Mouse (Mus musculus): ENCODE data around the gene Nlgn1. TPM values are rescaled to one million over a fixed set of nuclear protein-coding genes. Genes with fewer than 3 reads are reported as not detected.

Gene Nlgn1
- polyA plus RNA-seq, 1 experiment, result 0.12 TPM

DNA sequence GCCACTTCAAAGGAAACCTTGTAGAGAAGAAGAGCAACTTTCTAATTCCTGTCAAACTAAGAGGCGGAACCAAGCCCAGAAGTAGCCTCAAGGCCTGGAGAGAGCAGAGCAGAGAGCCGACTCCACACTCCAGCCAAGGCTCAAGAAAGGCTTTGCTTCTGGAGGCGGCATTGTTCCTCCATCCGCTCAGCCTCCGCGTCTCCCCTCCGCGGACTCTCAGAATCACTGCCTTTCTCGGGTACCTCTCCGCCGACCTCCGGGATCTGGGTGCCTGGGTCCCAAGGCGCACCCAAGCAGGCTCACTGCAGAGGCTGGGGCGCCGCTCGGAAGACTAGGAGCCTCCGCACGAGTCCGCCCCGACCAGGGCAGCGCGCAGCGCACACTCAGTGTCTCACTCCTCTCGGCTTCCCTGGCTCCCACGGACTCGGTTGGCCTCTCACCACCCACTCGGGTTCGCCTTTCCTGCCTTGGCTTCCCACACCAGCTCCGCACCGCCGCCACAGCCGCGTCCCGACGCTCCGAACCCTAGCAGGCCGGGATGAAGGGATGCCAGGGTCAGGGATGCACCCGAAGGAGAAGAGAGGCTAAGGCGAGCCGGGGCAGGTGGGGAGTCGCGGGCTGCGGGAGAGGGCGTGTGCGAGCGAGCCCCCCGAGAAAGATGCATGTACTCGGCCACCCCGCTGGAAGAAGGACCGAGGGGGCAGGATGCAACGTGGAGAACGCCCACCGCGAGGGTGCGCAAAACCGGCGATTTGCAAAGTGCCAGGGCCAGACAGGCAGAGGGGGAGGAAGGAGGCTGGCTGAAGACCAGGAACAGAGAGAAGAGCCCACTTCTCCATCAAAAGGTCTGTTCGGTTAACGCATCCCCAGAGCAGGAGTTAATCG, 841 bp downstream of the Nlgn1 start:
- Histone ChIP-seq H3K4me1 (ENCODE audit: control insufficient read depth, insufficient read depth, low read length) (peaks cover 6% of the 10 kb centered on the region), H3K4me3 (ENCODE audit: control insufficient read depth, low read depth, low read length) (peak overlapping the region; percentile 34), H3K27me3 (ENCODE audit: control insufficient read depth, insufficient read depth, low read length) (no peaks in the 10 kb centered on the region), H3K36me3 (ENCODE audit: control insufficient read depth, insufficient read depth, low read length) (no peaks in the 10 kb centered on the region), H3K27ac (ENCODE audit: control insufficient read depth, insufficient read depth, low read depth, low read length) (no peak overlapping the region)
- TF ChIP-seq CTCF (IDR thresholded peaks at IDR 0.05; ENCODE audit: control insufficient read depth, insufficient read depth, insufficient replicate concordance, low read depth, low read length) (no peak), POLR2A (IDR thresholded peaks at IDR 0.05; ENCODE audit: control insufficient read depth, low read depth, low read length) (no peak)

GRCm38 (mm10) chr3:26330863-26331176, 1.4 kb downstream of the Nlgn1 start:
- no peaks in the 10 kb centered on the region for H3K36me3 ChIP-seq (ENCODE audit: control insufficient read depth, insufficient read depth, low read length)
- H3K27ac ChIP-seq (ENCODE audit: control insufficient read depth, insufficient read depth, low read depth, low read length), result no peak overlapping the region
- H3K27me3 ChIP-seq (ENCODE audit: control insufficient read depth, insufficient read depth, low read length), result no peaks in the 10 kb centered on the region
- H3K4me3 ChIP-seq (ENCODE audit: control insufficient read depth, low read depth, low read length), result no peak overlapping the region
- H3K4me1 ChIP-seq (ENCODE audit: control insufficient read depth, insufficient read depth, low read length), result peaks cover 6% of the 10 kb centered on the region
- TF ChIP-seq CTCF (IDR thresholded peaks at IDR 0.05; ENCODE audit: control insufficient read depth, insufficient read depth, insufficient replicate concordance, low read depth, low read length) (no peak), POLR2A (IDR thresholded peaks at IDR 0.05; ENCODE audit: control insufficient read depth, low read depth, low read length) (no peak)

DNA sequence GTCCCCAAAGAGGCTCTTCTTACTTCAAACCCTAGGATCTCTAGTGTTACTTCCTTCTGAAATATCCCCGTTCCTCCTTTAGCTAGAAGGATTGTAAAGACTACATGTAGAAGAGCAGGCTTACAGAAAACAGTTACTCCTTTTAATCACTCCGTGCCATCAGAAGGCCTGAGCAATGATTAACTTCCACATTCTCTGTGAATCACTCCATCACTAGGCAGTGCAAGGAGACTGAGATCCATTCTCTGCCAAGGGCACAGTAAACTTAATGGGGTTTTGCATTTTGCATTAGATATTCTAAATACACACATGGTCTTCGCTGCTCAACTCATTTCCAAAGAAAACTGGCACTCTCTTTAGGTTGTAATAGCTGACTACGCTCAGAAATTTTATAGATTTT, 2.2 kb downstream of the Nlgn1 start:
- H3K4me1 ChIP-seq (ENCODE audit: control insufficient read depth, insufficient read depth, low read length), result peaks cover 6% of the 10 kb centered on the region
- H3K4me3 ChIP-seq (ENCODE audit: control insufficient read depth, low read depth, low read length), result no peak overlapping the region
- TF ChIP-seq CTCF (IDR thresholded peaks at IDR 0.05; ENCODE audit: control insufficient read depth, insufficient read depth, insufficient replicate concordance, low read depth, low read length) (no peak), POLR2A (IDR thresholded peaks at IDR 0.05; ENCODE audit: control insufficient read depth, low read depth, low read length) (no peak)
- no peaks in the 10 kb centered on the region for H3K36me3 ChIP-seq (ENCODE audit: control insufficient read depth, insufficient read depth, low read length)
- H3K27ac ChIP-seq (ENCODE audit: control insufficient read depth, insufficient read depth, low read depth, low read length), result no peak overlapping the region
- H3K27me3 ChIP-seq (ENCODE audit: control insufficient read depth, insufficient read depth, low read length), result no peaks in the 10 kb centered on the region

DNA sequence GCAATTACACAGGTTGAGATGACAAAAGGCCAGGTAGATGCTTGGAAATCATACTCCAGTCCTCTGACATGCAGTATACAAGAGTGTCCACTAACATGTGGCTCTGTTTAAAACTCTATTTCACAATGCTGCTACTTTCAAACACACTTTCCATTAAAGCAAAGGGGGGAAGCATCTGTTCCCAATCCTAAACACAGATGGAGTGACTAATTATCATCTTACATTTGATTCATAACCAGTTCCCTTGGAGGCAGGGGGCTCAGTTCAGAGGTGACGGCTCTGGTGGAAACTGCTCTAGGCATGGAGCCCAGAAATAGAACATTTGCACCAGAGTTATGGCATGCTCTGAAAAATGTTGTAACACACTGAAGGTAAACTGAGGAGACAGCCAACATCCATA, 7.8 kb downstream of the Nlgn1 start:
- no peaks in the 10 kb centered on the region for H3K4me1 ChIP-seq (ENCODE audit: control insufficient read depth, insufficient read depth, low read length)
- no peak overlapping the region for H3K27ac ChIP-seq (ENCODE audit: control insufficient read depth, insufficient read depth, low read depth, low read length)
- no peak overlapping the region for H3K4me3 ChIP-seq (ENCODE audit: control insufficient read depth, low read depth, low read length)
- H3K27me3 ChIP-seq (ENCODE audit: control insufficient read depth, insufficient read depth, low read length), result no peaks in the 10 kb centered on the region
- H3K36me3 ChIP-seq (ENCODE audit: control insufficient read depth, insufficient read depth, low read length), result no peaks in the 10 kb centered on the region
- TF ChIP-seq CTCF (IDR thresholded peaks at IDR 0.05; ENCODE audit: control insufficient read depth, insufficient read depth, insufficient replicate concordance, low read depth, low read length), result no peak
- TF ChIP-seq POLR2A (IDR thresholded peaks at IDR 0.05; ENCODE audit: control insufficient read depth, low read depth, low read length), result no peak

GRCm38 (mm10) chr3:26317397-26317796, 14.9 kb downstream of the Nlgn1 start:
- no peaks in the 10 kb centered on the region for H3K36me3 ChIP-seq (ENCODE audit: control insufficient read depth, insufficient read depth, low read length)
- TF ChIP-seq CTCF (IDR thresholded peaks at IDR 0.05; ENCODE audit: control insufficient read depth, insufficient read depth, insufficient replicate concordance, low read depth, low read length) (no peak), POLR2A (IDR thresholded peaks at IDR 0.05; ENCODE audit: control insufficient read depth, low read depth, low read length) (no peak)
- no peaks in the 10 kb centered on the region for H3K4me1 ChIP-seq (ENCODE audit: control insufficient read depth, insufficient read depth, low read length)

GRCm38 (mm10) chr3:26297869-26298268, 34.4 kb downstream of the Nlgn1 start:
- no peaks in the 10 kb centered on the region for H3K4me1 ChIP-seq (ENCODE audit: control insufficient read depth, insufficient read depth, low read length)
- no peaks in the 10 kb centered on the region for H3K36me3 ChIP-seq (ENCODE audit: control insufficient read depth, insufficient read depth, low read length)
- TF ChIP-seq CTCF (IDR thresholded peaks at IDR 0.05; ENCODE audit: control insufficient read depth, insufficient read depth, insufficient replicate concordance, low read depth, low read length) (no peak), POLR2A (IDR thresholded peaks at IDR 0.05; ENCODE audit: control insufficient read depth, low read depth, low read length) (no peak)
- no peaks in the 10 kb centered on the region for H3K27me3 ChIP-seq (ENCODE audit: control insufficient read depth, insufficient read depth, low read length)
- no peak overlapping the region for H3K4me3 ChIP-seq (ENCODE audit: control insufficient read depth, low read depth, low read length)
- no peak overlapping the region for H3K27ac ChIP-seq (ENCODE audit: control insufficient read depth, insufficient read depth, low read depth, low read length)

More at GRCm38 (mm10) chr3:26317397-26317796, 14.9 kb downstream of the Nlgn1 start:
- Histone ChIP-seq H3K27me3 (ENCODE audit: control insufficient read depth, insufficient read depth, low read length) (no peaks in the 10 kb centered on the region), H3K4me3 (ENCODE audit: control insufficient read depth, low read depth, low read length) (no peak overlapping the region), H3K27ac (ENCODE audit: control insufficient read depth, insufficient read depth, low read depth, low read length) (no peak overlapping the region)

DNA sequence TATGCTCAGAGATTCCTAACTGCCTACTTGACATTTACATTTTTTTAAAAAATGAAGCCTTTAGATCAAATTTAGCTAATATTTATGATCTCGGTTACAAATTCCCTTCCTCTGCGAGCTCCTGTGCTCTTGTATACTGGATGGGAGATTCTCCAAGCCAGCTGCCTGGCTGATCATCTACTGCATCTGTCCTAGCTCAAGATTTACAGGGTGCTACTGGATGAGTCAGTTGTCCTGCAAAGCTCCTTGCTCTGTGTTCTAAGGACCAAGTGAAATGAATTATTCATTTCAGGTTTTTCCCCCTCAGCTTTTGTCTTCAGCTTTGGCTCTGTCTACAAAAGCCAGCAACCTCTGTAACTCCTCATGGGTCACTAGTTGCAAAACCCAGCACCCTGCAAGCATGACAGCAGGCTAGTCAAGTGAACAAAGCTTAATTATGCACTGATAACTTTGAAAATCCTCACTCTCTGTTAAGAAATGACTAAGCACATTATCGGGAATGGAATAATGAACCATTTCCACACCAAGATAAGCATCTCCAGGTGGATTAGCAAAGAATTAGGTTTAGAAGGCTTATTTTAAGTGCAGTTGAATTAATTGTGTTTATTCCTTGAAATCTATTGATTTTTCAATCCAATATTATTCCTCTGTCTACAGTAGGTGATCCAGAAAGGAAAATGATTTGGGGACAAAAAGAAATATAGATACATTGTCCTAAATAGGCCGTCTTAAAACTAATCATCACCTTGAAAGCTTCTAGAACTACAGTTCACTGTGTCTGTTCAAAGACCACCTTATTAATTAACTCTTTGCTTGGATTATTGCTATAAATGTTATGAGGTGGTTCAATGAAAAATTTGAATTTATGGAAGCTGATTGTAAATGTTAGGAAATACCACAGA, 61.1 kb downstream of the Nlgn1 start:
- no peaks in the 10 kb centered on the region for H3K4me1 ChIP-seq (ENCODE audit: control insufficient read depth, insufficient read depth, low read length)

More for the DNA sequence above, 61.1 kb downstream of the Nlgn1 start:
- Histone ChIP-seq H3K4me3 (ENCODE audit: control insufficient read depth, low read depth, low read length) (no peak overlapping the region), H3K36me3 (ENCODE audit: control insufficient read depth, insufficient read depth, low read length) (no peaks in the 10 kb centered on the region), H3K27me3 (ENCODE audit: control insufficient read depth, insufficient read depth, low read length) (no peaks in the 10 kb centered on the region), H3K27ac (ENCODE audit: control insufficient read depth, insufficient read depth, low read depth, low read length) (no peak overlapping the region)
- no peak for TF ChIP-seq POLR2A (IDR thresholded peaks at IDR 0.05; ENCODE audit: control insufficient read depth, low read depth, low read length)
- TF ChIP-seq CTCF (IDR thresholded peaks at IDR 0.05; ENCODE audit: control insufficient read depth, insufficient read depth, insufficient replicate concordance, low read depth, low read length), result no peak
